Mouse (Mus musculus): Measurements from ENCODE around the gene Ppp4r1. TPM values are rescaled to one million over a fixed set of nuclear protein-coding genes. Genes with fewer than 3 reads are reported as not detected.
A peak's percentile ranks its signal among the peaks of the same experiment; 100 is the strongest.

The Ppp4r1 gene
- total RNA-seq, 2 experiments from 2014 or later = 57.3 to 57.8 TPM

- ATAC-seq (ENCODE audit: poor library complexity, severe bottlenecking) = peak; percentile 37
These were observed 103.5 kb downstream of the Ppp4r1 start, which contains the start of gene Ralbp1 for GRCm38 (mm10) chr17:65885697-65886529. Gene Ralbp1 (minus strand): TSS chr17:65885798.

- no peak for ATAC-seq (ENCODE audit: poor library complexity, severe bottlenecking)
These were observed 104.2 kb downstream of the Ppp4r1 start for GRCm38 (mm10) chr17:65886571-65886970.

- no peak for ATAC-seq (ENCODE audit: poor library complexity, severe bottlenecking)
These were observed 107.1 kb downstream of the Ppp4r1 start for GRCm38 (mm10) chr17:65889476-65889875.

Other genes starting within 250 kb of the Ppp4r1 start
- gene Tmem232, start 241.8 kb upstream of the Ppp4r1 start, total RNA-seq (2015) = not detected in 2 replicates
- not detected in 2 replicates for gene Tmem232, start 241.8 kb upstream of the Ppp4r1 start, total RNA-seq (2017)
- 169 and 178 TPM in 2 replicates for gene Vapa, start 169.0 kb upstream of the Ppp4r1 start, total RNA-seq (2015)
- 110 and 122 TPM in 2 replicates for gene Vapa, start 169.0 kb upstream of the Ppp4r1 start, total RNA-seq (2017)
- gene Txndc2, start 140.4 kb upstream of the Ppp4r1 start, total RNA-seq (2015) = not detected in 2 replicates
- not detected in 2 replicates for gene Txndc2, start 140.4 kb upstream of the Ppp4r1 start, total RNA-seq (2017)
- gene Rab31, start 9.8 kb upstream of the Ppp4r1 start, total RNA-seq (2015) = 50.9 and 56.6 TPM in 2 replicates
- 85.0 and 90.9 TPM in 2 replicates for gene Rab31, start 9.8 kb upstream of the Ppp4r1 start, total RNA-seq (2017)
- 32.3 and 34.9 TPM in 2 replicates for gene Ralbp1, start 103.2 kb downstream of the Ppp4r1 start, total RNA-seq (2015)
- gene Ralbp1, start 103.2 kb downstream of the Ppp4r1 start, total RNA-seq (2017) = 102 and 104 TPM in 2 replicates
- gene Twsg1, start 168.7 kb downstream of the Ppp4r1 start, total RNA-seq (2015) = 6.5 and 7.3 TPM in 2 replicates
- 4.1 and 5.2 TPM in 2 replicates for gene Twsg1, start 168.7 kb downstream of the Ppp4r1 start, total RNA-seq (2017)